Mouse (Mus musculus) liver, adult (tissue): Measurements from ENCODE around the gene Amotl1.

Source experiments
- GATA4 ChIP-seq: IDR thresholded peaks from 2 replicates; pipeline ENCODE4 v1.6.1; 2014; ENCODE audit warnings: mild to moderate bottlenecking, low read length; ENCODE audit not compliant: insufficient replicate concordance

Amotl1 gene

DNA sequence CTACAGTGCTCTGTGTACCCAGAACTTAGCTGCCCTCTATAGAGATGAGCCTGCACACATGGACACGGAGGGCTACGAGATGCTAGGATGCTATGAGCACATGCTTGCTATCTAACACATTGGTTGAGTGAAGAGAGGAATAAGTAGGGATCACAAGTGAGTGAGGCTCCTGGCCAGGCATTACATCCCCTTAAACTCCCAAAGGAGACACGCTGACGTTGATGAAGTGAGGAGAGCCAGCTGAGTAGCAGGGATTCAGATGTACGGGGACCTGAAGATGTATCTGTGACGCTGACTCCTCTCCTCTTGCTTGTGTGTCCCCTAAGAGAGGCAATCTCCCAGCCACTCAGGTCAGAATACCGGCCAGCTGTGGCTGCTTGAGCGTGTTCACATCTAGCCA is 3.0 kb upstream of the Amotl1 start:
- TF ChIP-seq GATA4 = no peak

DNA sequence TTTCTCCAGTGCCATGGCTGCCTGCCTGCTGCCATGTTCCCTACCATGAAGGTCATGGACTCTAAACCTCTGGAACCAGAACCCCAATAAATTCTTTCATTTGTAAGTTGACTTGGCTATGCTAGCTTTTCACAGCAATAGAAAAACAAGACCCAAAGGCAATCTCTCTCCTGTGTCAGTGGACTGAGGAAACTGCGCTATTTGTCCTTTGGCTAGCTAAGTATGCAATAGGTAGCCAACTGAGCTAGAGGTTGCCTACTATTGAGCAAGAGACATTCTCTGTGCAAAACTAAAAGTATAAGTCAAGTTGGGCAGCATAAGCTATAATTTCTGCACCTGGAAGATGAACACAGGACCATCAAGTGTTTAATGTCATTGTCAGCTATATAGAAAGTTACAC is 1.8 kb upstream of the Amotl1 start:
- no peak for TF ChIP-seq GATA4

DNA sequence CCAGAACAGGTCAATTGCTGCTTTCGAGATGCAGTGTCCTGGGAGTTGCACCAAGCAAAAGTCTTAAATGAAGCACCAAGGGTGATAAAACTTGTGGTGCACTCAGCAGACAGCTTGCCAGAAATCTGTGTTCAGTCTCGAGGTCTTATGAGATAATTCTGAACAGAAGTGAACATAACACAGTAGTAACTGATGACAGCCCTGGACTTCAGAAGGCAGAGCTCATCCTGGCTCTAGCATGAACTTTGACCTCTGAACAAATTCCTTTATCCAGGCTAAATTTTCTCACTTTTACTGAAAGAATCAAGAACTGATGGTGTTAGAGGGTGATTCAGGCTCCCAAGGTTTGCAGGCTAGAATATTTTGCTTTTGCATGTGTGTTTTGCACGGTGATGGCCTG is 1.2 kb upstream of the Amotl1 start:
- TF ChIP-seq GATA4 = no peak

DNA sequence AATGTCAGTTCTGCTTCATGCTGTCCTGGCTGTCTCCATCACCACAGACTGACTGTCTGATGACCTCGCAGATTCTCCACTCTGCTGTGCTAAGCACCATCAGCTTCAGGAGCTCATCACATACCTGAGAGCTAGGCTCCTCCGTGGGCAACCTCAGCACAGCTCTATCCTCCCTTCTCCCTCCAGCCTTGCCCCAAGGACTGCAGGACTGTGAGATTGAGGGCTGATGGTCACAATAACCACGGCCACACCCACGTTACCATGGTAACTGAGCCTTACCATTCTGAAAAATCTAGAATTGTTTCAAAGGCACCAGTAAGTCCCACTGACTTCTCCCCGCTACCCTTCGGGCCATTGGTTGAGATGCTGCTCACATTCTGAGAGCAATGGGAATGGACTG is 1.5 kb downstream of the Amotl1 start:
- TF ChIP-seq GATA4 = no peak

DNA sequence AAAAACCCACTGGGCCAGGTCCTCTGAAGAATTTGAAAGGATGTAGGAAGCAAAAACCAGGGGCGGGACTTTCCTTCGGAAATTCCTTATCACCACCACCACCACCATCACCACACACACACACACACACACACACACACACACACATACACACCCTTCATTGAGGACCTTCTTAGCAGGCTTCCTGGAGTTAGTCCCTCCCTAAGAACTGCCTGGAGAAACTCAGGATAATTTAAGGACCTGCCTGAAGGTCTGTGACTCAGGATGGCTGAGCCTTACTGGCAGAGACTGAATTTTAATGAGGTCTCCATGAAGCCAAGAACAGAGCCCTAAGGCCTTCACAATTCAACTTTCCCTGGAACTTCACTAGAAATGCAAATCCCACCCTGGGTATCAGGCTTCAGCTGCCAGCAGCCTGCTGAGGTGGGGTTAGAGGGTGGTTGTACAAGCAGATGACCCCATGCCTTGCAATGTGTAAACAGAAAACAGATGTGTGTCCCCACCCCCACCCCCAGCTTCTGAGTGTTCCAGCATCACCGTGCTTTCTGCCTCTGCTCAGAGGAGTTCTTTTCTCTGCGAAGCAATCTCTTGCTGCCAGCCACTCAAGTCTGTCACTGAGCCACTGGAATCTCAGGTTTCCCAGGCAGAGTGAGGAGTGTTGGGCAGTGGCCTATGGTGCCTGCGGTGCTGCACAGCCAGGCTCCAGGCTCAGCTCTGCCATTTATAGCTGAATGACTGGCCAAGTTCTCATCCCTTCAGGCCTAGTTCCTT is 2.4 kb downstream of the Amotl1 start:
- peak; percentile 87 for TF ChIP-seq GATA4

DNA sequence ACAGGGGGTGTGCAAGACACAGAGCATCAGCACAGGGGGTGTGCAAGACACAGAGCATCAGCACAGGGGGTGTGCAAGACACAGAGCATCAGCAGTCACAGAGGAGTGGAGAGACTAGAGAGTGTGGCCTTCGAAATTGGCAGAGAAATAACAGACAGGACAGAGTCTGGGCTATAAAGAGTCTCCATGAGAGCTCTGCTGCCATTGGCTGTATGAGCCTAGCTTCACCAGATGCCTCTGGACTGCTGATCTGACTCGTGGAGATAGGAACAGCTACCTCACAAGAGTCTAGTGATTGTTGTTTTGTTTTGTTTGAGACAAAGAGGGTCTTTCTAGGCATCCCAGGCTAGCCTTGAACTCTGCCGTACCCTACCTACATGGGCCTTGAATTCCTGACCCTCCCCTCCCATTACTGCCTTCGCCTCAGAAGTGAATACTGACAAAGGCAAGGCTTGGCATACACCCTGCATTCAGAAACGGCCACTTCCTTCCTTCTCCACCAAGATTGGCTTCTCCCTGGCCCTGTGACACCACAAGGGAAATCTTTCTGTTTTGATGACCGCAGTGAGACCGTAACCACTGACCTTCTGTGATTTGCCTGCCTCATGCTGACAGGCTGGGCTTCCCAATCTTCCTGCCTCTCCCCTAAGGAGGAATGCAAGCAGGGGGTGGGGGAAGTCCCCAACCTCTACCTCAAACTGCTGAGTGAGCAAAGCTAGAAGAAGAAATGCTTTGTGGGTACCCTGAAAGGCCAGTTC is 3.4 kb downstream of the Amotl1 start:
- TF ChIP-seq GATA4 = peak; percentile 78

DNA sequence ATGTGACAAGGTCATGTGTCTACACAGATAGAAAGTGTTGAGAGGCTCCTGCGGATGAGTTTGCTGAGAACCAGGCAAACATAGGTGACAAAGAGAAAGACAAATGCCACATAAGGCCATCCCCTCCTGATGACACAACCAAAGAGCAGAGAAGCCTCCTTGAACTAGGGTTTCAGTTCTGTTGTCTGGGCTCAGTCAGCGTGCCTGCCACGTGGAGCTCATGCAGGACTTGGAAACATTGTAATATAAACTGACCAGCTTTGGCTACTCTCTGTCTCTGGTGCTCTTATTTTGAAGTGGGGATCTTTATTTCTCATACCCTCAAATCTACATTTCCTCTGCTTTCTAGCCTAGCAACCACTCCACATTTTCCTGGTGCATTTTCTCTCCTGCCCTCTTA is 8.6 kb downstream of the Amotl1 start:
- no peak for TF ChIP-seq GATA4

DNA sequence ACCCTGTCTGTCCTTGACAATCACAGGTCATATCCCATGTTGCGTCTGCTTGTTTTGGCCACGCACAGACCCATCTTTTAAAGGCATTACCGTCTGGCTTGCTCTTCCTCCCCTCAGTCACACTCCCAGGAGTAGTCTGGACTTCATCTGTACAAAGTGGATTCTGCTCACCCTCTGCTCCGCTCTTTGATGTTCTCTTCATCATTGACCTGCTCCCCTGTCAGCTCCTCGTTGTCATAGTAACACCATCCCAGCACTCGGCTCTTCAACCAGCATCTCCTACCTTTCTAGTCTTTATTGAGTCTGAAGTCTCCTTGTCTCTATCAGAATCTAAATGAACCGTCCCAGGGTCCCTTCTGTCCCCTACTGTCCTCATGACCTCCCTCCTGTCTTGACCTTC is 9.3 kb downstream of the Amotl1 start:
- TF ChIP-seq GATA4 = no peak

DNA sequence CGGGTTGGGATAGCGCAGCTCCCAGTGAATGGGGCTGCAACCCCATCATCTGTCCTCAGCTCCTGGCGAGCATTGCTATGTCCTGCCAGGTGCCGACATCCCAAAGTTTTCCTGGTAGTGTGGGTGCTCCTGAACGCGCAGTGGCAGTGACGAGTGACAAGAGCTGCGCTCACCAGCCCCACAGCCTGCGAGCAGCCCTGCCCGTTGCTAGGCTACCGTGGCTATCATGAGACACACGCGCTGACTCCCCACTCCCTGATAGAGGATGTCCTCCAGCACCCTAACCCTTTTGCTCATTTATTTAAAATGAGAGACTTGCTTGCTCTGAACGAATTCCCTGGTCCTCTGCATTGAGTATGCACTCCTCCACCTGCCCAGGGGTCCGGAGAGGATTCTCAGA is 10.7 kb downstream of the Amotl1 start:
- no peak for TF ChIP-seq GATA4

DNA sequence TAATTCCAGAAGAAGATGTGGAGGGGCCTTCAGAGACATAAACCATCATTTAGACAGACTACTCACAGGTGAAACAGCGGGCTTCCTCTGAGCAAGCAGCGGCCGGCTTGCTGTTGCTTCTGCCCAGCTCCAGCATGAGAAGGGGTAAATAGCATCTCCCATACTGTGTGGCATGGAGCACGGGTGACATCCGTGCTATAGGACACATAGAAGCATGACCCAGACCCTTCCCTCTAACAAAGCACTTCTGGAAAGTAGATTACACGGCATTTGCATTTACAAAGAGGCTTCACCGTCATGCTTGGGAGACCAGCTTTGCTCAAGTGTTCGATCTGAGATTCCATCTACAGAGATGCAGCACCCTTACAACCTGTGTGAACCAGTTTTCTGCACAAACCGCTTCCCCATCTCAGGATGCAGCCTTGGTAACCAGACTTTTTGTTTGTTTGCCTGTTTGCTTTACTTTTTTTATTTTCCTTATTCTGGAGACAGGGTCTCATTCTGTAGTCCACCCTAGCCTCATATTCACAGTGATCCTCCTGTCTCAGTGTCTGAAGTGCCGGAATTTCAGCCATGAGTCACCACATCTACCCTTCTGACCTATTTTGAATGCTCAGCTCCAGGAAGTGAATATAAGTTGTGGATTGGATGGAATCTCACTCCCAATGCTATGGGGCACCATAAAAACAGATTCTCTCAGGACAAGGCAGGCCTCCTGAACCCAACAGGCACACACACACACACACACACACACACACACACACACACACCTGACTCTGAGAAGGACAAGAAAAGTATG is 12.3 kb downstream of the Amotl1 start:
- TF ChIP-seq GATA4 = no peak

DNA sequence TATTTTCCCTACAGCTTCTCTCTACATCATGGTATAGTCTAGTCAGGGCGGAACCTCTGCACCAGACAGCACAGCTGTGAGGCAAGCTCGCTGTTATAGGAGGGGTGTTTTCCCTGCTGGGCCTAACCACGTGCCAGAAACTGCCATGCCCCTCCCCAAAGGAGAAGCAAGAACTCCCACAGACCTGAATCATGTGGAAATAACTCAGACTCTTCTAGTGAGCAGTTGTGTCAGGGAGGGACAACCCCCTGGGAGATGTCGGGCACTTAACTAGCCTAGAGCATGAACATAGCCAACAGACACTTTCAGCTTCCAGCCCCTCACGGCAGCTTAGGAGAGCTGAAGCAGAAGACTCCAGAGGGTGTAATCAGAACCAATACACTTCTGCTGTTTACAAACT is 13.1 kb downstream of the Amotl1 start:
- TF ChIP-seq GATA4 = no peak

DNA sequence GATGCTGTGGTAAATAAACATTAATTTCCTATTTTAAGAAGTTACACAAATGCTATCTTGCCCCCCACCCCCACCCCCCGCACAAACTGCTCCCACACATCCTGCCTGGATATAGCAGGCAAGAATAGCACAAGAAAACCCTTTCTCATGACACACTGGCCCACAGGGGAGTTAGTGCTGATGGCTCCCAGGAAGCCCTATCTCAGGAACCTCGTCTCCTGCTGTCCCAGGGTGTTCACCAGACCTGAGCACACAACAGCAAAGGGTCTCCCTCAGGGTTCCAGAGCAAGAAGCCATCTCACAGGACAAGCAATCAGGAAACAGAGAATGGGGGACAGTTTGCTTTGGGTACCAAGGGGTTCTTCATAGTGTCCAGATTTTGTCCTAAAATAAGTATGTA is 17.3 kb downstream of the Amotl1 start:
- no peak for TF ChIP-seq GATA4

DNA sequence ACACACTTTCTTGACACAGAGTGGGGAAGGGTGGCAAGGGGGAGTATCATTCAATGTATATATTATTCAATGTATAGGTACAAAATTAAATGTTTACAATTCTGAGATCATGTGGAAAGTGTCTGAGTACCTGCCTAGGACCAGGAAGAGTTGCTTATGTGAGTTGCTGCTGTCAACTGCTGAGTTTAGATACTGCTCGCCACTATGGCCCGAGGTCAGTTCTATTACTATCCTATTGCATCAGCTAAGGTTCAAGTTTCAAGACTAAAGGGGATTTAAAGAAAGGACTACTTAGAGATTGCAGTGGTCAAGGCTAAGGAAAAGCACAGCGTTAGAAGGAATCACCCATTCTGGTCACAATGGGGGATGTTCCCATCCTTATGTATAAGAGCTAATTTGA is 18.9 kb downstream of the Amotl1 start:
- no peak for TF ChIP-seq GATA4

DNA sequence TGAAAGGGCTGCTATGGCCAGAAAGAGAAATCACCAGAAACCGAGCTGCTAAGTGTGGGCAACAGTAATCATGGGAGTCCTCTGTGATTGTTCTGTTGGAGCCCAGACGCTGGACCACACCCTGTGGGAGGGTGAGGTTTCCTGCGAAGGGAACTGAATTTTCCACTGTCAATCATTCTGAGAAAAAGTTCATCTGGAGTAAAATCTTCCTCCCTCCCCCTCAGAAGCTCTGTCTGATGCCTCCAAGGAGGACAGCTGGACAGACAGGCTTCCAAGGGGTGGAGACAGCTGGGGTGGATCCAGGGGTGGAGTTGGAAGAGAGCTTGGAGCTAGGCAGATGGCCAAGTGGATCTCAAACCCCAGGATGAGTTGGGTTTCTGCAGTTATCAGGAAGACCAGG is 19.8 kb downstream of the Amotl1 start:
- TF ChIP-seq GATA4 = no peak

DNA sequence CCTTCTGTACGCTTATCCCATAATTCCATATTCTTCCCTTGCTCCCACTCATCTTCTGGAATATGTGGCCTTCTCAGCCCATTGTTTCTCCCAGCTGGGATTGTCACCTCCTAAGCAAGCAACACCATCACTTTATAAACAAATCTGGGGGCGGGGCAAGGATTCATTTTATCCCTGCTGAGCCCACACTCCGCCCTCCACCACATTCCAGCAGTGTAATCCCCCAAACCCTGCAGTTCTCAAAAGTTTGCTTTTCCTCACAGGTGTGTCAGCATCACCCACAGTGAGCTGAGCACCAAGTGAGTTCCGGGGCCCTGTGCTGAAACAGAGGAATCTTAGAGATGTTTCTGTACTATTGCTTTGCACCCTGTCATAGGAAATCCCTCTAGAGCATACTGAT is 20.9 kb downstream of the Amotl1 start:
- no peak for TF ChIP-seq GATA4

DNA sequence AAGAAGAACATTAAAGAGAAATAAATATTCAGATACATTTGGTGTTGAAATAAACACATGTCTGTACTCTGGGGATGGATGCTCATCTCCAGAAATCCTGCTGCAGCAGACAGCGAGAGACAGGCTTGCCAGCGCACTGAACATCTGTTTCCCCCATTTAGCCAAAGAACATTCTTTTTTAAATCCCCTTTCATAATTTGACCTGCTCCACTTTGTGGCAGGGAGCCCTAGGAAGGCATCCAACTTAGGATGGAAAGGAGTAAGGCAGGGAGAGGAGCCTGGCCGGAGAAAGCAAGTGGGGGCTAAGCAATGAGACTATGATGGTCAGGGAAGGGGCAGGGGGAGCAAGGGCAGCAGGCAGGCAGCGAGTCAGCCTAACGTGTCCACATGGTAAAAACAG is 21.6 kb downstream of the Amotl1 start:
- no peak for TF ChIP-seq GATA4
